Mouse (Mus musculus) urinary bladder, postnatal 25 days (tissue): ENCODE measurements around the gene Kif18b.

Experiments used
- DNase-seq: peaks from one replicate; pipeline ENCODE4 v3.0.0; 2022; ENCODE audit warnings: low spot score

The Kif18b gene

DNA sequence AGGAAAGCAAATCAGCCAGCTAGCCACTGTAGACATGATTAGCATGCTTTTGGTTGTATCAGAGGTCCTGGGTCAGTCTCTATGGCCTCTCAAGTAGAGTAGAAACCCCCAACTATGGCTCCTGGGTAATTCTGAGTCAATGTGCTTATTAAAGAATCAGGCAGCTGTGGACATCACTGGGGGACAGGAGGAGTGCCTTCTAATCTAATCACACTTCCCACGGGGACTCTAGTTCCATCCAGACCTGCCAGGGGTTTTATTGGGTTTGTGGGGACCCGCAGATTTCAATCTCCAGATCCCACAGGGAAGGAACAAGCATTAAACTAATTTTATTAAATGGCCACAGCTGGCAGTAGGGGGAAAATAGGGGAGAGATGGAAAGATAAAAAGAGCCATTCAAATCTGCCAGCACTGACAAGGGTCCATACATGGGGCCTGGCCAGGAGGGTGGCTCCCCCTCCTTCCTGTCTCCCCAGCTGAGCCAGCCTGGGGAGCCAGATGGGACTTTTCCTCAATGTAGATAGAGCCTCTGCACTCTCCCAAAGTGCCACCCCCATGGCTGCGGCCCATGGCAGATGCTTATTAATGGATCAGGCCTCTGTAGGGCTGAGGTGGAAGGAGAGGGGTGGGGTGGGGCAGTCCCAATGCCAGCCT is 12.7 kb upstream of the Kif18b start:
- DNase-seq, result no peak

DNA sequence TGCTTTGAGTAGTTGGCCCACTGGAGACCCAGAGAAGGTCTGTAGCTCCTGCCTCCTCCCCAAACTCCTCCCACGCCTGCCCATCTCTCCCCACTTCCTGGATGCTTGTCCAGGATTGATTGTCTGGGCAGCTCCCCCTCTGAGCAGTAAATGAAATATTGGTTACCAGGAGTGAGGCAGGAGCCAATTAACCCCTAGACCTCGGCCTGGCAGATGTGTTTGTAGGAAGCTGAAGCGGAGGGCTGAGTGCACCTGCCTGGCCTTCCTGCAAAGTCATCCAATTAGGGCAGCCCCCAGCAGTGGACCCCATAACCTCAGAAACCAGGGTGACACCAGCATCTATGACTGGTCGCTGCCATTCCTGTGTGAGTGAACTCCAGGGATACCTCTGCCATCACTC is 11.3 kb upstream of the Kif18b start:
- no peak for DNase-seq

DNA sequence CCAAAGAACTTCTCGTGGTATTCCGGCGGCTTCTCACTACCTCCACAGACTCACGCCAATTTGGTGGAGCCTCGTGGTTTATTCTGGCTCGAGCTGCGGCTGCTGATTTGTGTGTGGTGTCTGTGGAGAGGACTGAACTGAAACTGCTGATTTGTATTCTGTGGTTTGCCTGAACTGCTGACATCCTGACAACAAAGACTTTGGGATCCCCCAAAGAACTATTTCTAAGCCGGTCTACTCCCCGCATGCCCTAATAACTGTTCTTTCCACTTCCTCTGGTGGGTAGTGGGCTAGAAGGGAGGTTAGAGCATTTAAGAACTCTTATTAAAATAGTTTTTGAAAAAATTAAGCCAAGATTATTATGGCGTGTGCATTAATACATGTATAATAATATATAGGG is 5.7 kb upstream of the Kif18b start:
- no peak for DNase-seq

DNA sequence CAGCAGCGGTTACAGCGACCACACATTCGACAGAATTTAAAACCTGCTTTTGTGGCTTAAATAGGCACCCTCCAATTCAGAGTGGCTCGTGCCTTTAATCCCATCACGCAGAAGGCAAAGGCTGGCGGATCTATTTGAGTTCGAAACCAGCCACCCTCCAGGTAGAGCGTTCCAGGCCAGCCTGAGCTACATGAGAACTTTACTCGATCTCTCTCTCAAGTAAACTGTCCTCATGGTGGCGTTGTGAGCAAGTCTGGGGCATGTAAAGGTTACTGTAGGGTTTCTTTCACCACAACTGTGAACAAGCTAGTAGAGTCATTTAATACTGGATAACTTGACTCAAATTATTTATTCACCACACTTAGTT is 410 bp upstream of the Kif18b start:
- DNase-seq, result no peak

DNA sequence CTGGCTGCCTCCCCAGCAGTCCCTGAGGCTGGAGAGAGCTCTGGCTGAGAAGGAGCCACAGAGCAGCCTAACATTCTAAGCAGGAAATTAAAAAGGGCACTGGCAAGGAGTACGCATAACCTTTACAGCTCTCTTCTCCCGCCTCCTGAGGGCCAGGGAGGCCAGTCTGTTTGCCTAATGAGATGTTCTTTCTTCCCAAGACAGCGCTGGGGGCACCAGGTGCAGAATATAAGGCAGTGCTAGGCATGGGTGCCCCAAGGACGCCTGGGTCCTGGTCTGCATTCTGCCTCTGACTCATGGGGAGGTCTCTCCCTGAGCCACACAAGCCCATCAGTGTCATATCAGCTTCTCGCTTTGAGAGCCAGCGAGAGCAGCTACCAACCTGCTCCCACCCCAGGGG is 3.4 kb downstream of the Kif18b start:
- DNase-seq, result no peak

DNA sequence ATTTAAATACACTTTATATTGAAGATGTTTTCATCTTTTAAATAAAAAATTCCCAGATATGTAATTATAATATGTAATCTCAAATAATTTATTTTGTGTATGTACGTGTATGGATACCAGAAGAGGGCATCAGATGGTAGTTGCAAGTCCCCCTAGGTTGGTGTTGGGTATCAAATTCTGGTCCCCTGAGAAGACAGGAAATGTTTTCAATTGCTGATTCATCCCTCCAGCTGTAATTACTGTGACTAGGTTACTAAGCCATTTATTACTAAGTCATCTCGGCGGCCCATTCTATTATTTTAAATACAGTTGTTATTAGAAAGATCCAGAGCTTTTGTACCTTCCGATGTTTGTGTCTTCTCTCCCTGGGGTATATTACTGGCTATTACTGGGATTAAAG is 6.8 kb downstream of the Kif18b start:
- DNase-seq, result no peak

DNA sequence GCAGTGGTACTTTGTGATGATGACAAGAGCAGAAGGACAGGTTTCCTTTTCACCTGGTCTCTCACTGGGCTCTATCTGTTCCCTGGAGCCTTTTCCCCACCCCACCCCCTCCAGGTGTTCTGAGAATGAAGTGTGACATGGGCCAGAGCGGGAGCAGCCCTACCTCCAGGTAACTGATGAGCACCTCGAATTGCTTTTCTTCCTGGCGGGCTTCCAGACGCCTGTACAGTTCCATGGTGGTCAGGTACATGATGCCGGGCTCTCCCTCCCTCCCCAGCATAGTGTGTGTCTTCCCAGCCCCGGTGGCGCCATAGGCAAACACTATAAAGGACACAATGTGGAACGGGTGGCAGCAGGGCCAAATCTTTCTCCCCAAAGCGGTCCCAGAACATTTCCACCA is 9.5 kb downstream of the Kif18b start:
- DNase-seq, result no peak

DNA sequence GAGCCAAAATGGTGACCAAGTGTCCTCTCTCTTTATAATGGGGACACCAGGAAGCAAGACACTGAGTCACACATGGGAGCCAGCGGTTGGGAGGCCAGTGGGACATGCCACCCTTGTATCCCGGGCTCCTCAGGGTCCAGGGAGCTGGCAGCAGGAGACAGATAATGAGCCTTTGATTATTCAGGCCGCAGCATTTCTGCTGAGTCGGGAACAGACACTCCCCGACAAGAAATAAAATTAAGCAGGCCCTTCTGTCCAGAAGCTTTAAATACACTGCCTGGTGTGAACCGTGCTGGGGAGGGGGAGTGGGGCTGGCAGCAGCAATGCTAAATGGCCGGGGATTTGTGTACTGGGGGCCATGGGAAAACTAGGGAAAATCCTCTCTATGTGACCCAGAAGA is 13.5 kb downstream of the Kif18b start:
- no peak for DNase-seq

DNA sequence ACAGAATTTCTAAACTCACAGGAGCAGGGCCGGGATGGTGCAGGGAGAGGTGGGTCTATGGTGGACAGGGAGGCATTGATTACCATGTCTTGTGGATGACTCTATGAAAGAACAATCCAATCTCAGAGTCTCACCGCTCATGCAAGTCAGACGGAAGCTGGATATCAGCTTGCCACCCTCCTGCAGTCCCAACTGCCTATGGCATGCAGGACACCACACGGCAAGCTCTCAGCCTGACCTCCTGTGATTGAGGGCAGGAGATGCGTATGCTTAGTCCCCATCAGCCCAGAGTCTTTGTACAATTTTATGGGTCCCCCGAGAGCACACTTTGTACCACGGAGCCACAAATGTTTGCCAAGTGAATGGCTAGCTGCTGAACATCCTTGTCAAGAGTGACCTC is 21.3 kb downstream of the Kif18b start:
- no peak for DNase-seq

DNA sequence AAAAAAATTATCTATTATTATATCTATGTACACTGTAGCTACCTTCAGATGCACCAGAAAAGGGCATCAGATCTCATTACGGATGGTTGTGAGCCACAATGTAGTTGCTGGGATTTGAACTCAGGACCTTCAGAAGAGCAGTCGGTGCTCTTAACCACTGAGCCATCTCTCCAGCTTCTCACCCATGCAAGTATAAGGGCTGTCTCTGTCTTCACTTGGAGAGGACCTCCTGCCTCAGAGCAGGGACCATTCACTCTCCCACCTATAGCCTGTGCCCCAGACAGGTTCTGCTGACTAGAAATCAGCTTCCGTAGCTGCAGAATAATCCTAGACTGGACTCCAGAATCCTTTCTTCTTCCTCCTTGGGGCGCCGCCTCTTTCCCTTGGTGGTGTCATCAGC is 22.8 kb downstream of the Kif18b start:
- DNase-seq, result no peak

DNA sequence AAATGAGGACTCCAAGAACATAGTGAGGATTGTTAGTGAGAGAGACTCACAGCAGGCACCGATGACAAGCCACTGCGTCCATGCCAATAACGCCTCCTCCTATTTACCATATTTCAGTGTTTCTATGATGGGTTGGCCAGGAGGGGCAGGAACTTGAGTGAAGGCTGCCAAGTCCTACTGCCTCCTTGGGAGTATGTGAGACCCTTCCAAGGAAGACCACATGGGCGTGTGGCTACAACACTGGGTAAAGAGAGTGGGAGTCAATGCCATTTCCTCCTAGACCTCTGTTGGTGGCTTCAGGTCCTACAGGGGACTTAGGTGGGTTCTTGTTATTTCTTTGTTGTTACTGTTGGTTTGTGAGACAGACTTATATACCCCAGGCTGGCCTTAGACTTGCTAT is 23.7 kb downstream of the Kif18b start:
- no peak for DNase-seq

DNA sequence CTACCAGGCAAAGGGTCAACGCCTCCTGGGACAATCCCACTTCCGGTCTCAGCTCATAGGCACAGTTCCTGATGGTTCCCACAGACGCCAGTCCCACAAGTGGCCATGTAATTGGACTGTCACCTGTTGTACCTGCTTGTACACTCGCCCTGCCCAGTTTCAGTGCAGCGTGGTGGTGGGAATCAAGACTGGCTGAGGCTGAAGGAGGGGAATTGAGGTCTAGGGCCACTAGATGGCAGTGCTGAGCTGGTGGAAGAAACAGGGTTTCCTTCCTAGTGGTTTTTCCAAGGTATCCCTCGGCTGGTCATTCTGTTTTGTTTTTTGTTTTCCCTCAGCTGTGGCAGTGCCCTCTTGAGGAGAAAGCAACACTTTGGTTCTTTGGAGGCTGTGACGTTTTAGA is 24.2 kb downstream of the Kif18b start, which contains the start of gene Gfap:
TSS of gene Gfap (minus strand) at position 150 of the 400 bp plus-strand sequence.
- peak; percentile 84 for DNase-seq

DNA sequence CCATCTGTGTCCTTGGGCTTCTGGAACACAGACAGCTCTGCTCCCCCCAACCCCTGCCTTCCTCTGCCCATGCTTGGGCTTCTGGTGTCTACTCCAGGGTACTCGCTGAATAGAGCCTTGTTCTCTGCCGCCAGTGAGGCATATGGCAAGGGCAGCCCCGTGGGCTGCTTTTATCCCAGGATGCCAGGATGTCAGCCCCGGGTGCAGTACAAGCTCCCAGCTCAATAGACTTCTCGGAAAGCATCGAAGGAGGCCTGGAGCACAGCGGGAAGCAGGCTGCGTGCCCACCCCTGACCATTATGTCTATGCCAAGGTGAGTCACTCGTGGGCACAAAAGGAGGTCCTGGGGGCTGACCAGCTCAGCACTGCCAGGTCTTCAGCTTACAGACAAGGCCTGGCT is 26.5 kb downstream of the Kif18b start:
- DNase-seq, result no peak

DNA sequence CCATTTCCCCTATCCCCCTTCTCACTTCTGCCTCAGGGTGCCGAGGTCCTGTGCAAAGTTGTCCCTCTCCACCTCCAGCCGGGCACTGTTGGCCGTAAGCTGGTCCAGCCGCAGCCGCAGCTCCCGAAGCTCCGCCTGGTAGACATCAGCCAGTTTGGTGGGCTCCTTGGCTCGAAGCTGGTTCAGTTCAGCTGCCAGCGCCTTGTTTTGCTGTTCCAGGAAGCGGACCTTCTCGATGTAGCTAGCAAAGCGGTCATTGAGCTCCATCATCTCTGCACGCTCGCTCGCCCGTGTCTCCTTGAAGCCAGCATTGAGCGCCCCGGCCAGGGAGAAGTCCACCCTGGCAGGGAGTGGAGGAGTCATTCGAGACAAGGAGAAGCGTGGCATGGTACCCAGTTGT is 28.3 kb downstream of the Kif18b start:
- DNase-seq, result no peak

DNA sequence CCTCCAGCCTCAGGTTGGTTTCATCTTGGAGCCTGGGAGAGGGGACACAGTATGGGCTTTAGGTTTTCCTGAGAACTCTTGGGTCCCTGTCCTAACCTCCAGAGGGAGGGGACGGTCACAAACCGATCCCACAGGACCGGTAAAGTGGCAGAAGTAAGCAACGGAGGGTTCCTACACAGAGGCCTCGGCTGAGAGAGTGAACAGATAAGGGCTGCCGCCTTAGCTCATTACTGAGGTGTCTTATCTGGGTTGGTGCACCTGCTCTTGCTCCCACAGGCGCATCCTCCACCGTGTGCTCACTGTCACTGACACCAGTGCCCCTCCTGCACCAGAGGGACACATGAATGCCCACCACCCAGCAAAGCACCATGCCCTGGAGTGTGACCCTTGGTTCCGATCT is 29.1 kb downstream of the Kif18b start:
- DNase-seq, result no peak

DNA sequence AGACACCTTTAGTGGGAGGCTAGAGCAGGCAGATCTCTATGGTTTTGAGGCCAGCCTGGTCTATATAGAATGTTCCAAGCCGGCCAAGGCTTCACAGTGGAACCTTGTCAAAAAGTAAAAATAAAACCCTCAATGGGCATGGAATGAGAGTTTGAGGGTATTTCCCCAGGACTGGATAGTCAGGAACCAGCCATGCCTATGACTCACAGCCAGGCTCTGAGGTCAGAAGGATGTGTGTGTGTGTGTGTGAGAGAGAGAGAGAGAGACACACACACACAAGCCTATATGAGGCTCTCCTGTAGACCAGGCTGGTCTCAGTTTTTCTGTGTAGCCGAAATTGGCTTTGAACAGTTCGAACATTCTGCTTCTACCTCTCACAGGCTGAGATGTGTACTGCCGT is 30.2 kb downstream of the Kif18b start:
- DNase-seq, result no peak

DNA sequence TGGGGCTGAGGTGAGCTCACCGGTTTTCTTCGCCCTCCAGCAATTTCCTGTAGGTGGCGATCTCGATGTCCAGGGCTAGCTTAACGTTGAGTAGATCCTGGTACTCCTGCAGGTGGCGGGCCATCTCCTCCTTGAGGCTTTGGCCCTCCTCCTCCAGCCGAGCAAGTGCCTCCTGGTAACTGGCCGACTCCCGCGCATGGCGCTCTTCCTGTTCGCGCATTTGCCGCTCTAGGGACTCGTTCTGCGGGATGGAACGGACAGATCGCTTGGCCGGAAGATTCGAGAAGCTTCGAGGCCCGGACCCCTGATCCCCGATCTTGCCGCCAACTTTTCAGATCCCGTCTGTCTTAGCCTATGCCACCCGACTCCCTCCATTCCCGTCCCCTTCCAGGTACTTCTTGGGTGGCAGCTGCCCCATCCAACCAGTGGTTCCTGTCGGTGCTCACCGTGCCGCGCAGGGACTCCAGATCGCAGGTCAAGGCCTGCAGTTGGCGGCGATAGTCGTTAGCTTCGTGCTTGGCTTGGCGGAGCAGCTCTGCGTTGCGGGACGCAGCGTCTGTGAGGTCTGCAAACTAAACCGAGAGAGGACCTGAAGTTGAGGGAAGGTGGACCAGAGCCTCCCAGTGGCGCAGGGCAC is 31.8 kb downstream of the Kif18b start:
- DNase-seq, result peak; percentile 61

DNA sequence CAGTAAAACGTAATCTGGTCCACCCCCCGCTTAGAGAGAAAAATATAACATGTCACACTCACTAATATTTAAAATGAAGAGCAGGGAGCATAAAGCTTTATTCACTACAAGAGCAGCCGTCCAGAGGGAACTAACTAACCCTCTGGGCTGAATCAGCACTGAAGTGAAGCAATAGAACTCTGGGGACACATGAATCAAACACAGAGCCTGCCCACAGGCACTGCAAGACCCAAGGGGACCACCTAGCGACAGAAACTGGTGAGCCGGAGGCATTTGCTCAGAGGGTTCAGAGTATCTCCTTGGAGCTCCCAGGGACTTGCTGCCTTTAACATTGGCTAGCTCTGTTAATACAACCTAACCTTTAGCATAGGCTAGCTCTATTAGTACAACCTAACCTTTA is 34.8 kb downstream of the Kif18b start:
- no peak for DNase-seq

DNA sequence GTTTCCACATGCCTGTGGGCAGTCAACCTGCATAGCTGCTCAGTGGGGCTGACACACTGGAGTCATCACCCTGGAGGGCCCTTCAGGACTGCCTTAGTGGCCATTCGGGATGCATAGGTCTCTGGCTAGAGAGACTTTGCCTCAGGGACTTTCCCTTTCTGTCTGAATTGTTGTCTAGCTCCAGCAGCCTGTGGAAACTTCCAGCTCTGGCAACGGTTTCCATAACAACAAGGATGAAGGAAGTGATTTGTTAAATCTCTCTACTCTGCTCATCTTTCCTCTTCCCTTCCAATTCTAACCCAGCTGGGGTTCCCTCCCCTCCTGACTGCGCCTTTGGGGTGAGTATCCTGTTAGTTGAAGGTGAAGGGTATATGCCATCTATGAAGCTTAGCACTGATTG is 36.8 kb downstream of the Kif18b start:
- DNase-seq, result no peak

DNA sequence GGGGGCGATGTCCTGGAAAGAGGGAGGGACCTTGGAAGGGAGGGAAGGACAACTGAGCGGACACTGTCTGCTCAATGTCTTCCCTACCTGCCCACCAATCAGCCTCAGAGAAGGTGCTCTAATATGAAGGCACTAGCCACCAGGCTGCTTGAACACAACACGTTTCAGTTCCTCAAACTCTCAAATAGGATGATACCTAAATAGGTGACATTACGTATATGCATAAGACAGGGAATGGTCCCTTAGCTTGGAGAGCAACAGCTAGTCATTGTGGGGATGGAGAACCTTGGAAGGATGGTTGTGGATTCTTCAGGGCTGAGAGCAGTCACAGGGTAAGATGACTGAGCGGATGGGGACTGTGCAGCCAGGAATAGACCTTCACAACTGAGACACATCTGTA is 37.5 kb downstream of the Kif18b start:
- DNase-seq, result no peak

DNA sequence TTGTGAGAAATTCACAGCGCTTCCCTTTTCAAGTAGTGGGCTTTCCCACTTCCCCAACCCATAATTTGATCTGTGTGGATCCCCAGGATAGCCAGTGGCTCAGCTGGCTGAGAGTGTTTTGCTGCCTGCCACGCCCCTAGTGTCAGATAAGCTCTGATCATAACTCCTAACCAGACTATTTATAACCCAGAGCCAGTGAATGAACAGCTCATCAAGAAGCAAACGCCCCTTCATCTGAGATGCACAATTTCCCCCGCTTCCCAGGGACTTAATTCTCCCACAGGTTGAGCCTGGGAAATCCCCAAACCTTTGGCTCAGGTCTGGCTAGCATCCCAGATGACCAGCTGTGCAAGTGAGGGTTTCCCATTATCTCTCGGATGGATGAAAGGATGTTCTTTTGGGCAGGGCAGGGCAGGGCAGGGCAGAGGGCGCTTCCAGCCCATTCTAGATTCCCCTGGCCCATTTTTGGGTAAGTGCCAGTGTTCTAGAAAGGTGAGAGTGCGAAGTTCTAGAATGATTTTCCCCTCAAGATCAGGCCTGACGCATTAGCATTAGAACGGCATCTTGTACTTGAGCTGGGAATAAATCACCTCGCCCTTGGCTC is 40.2 kb downstream of the Kif18b start, which contains the start of gene Fam187a:
TSS of gene Fam187a (plus strand) at position 554 of the 604 bp plus-strand sequence.
- no peak for DNase-seq

DNA sequence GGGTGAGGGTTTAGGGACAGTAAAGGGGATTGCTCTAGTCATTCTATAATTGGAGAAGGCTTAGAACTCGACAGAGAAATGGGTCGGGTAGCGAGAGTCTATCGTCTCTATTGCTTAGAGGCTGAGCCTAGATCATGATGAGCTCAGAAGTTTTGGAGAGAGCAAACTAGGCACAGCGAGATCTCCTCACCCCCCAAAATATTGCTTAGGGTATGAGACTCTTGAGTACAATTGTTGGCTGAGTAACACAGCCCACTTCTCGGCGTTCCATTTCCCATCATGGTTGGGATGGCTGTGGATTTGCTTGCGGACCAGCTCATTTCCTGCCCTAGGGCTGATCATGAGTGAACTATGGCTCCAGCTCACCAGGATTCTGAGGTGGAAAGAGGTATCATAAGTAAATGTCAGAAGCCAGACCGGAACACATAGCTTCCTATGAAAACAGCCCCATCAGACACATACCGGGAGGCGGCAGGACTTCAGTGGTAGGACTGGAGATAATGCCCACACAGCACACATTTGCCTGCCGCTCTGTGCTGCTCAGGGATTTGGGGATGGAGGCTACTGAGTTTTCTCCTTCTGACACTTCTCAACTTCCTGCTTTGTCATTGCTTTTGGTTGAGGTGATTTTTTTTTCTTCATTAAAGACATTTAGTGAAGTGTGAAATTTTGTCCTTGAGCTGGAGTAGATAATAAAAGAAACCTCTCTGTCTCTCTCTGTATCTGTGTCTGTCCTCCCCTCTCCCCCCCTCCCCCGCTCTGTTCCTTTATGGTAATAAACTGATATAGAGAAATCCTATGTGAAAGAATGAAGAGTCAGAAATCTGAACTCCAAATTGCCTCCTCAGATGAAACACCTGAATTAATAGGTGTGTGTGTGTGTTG is 43.4 kb downstream of the Kif18b start:
- DNase-seq, result no peak
